Mouse (Mus musculus) embryonic facial prominence, embryonic 12.5 days (tissue): ENCODE measurements around the gene Acaa1a. TPM values are rescaled to one million over a fixed set of nuclear protein-coding genes. Genes with fewer than 3 reads are reported as not detected.

Experiments
- ATAC-seq: fragments of 200-750 bp; cut with Nextera tagmentation; 2 replicates; pipeline ENCODE4 v1.8.0; 2017; ENCODE audit not compliant: insufficient number of reproducible peaks, insufficient read depth, low FRiP score, low TSS enrichment
- H3K27ac ChIP-seq: fragments of 300-500 bp; sonication (generic); 2 replicates; pipeline ENCODE4 v1.5.1; 2016; ENCODE audit warnings: mild to moderate bottlenecking
- H3K27me3 ChIP-seq: fragments of 300-500 bp; sonication (generic); 2 replicates; pipeline ENCODE4 v1.6.1; 2016; ENCODE audit warnings: mild to moderate bottlenecking, moderate library complexity
- H3K36me3 ChIP-seq: fragments of 300-500 bp; sonication (generic); 2 replicates; pipeline ENCODE4 v1.6.1; 2016; ENCODE audit warnings: mild to moderate bottlenecking
- H3K4me1 ChIP-seq: fragments of 300-500 bp; sonication (generic); 2 replicates; pipeline ENCODE4 v1.6.1; 2016
- H3K4me2 ChIP-seq: fragments of 300-500 bp; sonication (generic); replicated peaks from 2 replicates; pipeline ENCODE4 v1.6.1; 2016; ENCODE audit warnings: mild to moderate bottlenecking, moderate library complexity
- H3K4me3 ChIP-seq: fragments of 300-500 bp; sonication (generic); 2 replicates; pipeline ENCODE4 v1.5.1; 2016; ENCODE audit warnings: mild to moderate bottlenecking
- H3K9ac ChIP-seq: fragments of 300-500 bp; sonication (generic); 2 replicates; pipeline ENCODE4 v1.6.1; 2016; ENCODE audit warnings: mild to moderate bottlenecking, moderate library complexity
- H3K9me3 ChIP-seq: fragments of 300-500 bp; sonication (generic); 2 replicates; pipeline ENCODE4 v1.6.1; 2016; ENCODE audit warnings: mild to moderate bottlenecking, moderate library complexity
- WGBS: fragments of 180-500 bp; shearing (Covaris S2); methylation state at CpG from one replicate; pipeline ENCODE4 v1.1.7; 2016; 5-methylcytosine and 5-hydroxymethylcytosine counted together
- polyA plus RNA-seq: library from polyadenylated mRNA; unstranded; fragments of >200 nt; fragmentation: Nextera tagmentation; extraction: Ambion mirVana; gene quantifications from 2 replicates; pipeline ENCODE4 v1.2.1, GENCODE M21; 2016

Acaa1a gene
- polyA plus RNA-seq, 1 experiment from 2014 or later, result 93.7 TPM

DNA sequence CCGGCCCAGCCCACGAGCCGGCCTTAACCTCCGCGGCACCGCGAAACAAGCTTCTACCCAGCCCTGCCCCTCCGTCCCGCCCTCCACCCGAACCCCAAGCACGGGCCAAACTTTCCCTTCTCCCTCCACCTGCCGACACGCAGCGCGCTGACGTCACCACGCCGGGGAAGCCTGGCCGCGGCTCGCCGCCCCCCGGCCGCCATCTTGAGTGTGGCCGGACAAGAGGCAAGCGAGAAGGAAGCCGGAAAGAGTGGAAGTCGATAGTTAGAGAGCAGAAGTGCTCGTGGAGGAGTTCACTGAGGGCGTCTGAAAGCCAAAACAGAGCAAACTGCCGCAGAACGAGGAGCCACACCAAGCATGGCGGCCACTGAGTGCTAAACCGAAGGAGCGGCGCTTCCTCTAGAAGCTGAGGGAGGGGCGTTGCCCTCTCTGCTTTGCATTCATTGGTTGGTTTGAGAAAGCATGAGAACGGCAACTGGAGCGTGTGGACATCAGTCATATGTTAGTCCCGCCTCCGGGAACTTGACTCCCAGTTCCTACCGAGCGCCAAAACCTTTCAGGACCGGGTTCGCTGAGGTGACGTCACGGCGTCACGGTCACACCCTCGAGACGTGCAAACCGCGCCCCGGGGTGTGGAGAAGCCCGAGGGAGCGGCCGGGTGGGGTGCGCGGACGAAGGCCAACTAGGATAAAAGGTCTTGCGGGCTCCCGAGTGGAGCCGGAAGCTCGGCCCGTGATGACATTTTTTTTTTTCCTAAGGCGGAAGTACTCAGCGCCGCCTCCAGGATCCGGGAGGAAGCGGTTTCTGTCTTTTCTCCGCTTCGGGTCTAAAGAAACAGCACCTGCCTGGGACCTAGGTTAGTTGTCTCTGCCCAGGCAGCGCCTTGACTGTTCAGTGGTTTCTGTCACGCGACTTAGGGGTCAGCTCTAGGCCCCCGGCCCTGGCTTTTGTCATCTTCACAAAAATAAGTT lies 16.9 kb upstream of the Acaa1a start, which contains the start of gene Oxsr1:
TSS of gene Oxsr1 (minus strand) at position 139 of the 971 bp plus-strand sequence.
- H3K9ac ChIP-seq, result peak within 1 kb of the TSS; percentile 83
- under 1% methylated on average over 72 of the region's 76 CpGs for WGBS

DNA sequence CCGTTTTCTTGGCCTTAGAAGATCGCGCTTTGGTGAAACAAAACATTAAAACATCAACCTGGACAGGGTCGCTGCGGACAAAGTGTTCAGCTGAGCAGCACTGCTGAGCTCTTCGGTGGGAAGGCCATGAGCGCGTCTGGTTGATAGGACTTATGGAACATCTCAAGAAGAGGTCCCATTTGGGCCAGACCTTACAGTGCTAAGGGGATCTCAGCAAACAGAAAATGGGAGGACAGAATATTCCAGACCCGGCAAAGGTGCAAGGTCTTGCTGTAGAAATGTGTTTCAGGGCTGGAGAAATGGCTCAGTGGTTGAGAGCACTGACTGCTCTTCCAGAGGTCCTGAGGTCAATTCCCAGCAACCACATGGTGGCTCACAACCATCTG lies 16.2 kb upstream of the Acaa1a start:
- Histone ChIP-seq H3K4me3 (peak overlapping the region; percentile 93), H3K27me3 (no peaks in the 10 kb centered on the region), H3K9ac (peak overlapping the region; percentile 50; the same call in 1 of the 2 replicates), H3K36me3 (no peaks in the 10 kb centered on the region), H3K27ac (peak overlapping the region; percentile 84), H3K4me1 (peaks cover 8% of the 10 kb centered on the region; the same call in 1 of the 2 replicates), H3K4me2 (peak overlapping the region; percentile 81), H3K9me3 (no peaks in the 10 kb centered on the region)
- ATAC-seq, result no peak
- 8% methylated on average over 9 of the region's 9 CpGs for WGBS

More for the DNA sequence above, 16.9 kb upstream of the Acaa1a start, which contains the start of gene Oxsr1:
- Histone ChIP-seq H3K4me3 (peak within 1 kb of the TSS; percentile 93), H3K9me3 (no peaks in the 10 kb centered on the region), H3K27me3 (no peaks in the 10 kb centered on the region), H3K4me2 (peak within 1 kb of the TSS; percentile 84), H3K27ac (peak within 1 kb of the TSS; percentile 84), H3K36me3 (no peaks in the 10 kb centered on the region), H3K4me1 (peaks cover 8% of the 10 kb centered on the region; the same call in 1 of the 2 replicates)
- peak; percentile 95 for ATAC-seq

DNA sequence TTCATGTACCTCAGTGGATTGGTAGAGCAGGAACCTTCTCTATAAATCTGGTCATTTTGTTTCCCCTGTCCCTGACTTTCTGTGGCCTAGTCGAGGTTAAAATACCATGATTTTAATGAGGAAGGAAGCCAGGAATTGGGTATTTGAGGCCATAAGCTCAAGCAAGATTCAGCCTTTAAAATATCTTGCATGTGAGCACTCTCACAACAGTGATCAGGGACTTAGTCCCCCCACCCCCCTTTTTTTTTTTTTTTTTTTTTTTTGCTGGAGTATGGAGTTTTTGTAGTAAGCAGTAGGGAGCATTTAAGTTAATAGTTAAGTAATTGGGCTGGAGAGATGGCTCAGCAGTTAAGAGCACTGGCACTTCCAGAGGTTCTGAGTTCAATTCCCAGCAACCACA lies 15.3 kb upstream of the Acaa1a start:
- WGBS, result 89% methylated on average over 1 of the region's 1 CpGs
- H3K4me3 ChIP-seq, result no peak overlapping the region
- no peaks in the 10 kb centered on the region for H3K36me3 ChIP-seq
- no peak for ATAC-seq
- peaks cover 8% of the 10 kb centered on the region; the same call in 1 of the 2 replicates for H3K4me1 ChIP-seq
- H3K4me2 ChIP-seq, result no peak overlapping the region
- no peak overlapping the region for H3K9ac ChIP-seq
- no peaks in the 10 kb centered on the region for H3K9me3 ChIP-seq
- H3K27ac ChIP-seq, result no peak overlapping the region
- H3K27me3 ChIP-seq, result no peaks in the 10 kb centered on the region

DNA sequence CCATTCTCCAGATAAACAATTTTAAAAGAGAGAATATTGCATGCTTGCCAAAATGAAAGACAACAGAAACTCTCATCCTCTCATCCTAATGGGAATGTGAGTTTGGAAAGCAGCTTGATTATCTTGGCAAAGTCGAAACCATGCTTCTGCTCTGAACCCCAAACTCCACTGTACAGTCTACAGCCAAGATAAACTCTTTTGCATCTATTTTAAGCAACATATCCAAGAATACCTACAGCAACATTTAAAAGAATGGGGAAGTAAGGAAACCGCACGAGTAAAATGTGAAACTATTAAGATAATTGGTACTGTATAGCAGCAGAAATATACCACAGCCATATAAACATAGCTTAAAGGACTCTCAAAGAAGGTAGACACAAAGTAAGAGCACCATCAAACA lies 11.0 kb upstream of the Acaa1a start:
- no peaks in the 10 kb centered on the region for H3K27me3 ChIP-seq
- H3K4me3 ChIP-seq, result no peak overlapping the region
- H3K36me3 ChIP-seq, result no peaks in the 10 kb centered on the region
- no peaks in the 10 kb centered on the region for H3K9me3 ChIP-seq
- H3K9ac ChIP-seq, result no peak overlapping the region
- H3K4me2 ChIP-seq, result no peak overlapping the region
- no peak overlapping the region for H3K27ac ChIP-seq
- no peaks in the 10 kb centered on the region for H3K4me1 ChIP-seq
- no peak for ATAC-seq
- 82% methylated on average over 3 of the region's 3 CpGs for WGBS

DNA sequence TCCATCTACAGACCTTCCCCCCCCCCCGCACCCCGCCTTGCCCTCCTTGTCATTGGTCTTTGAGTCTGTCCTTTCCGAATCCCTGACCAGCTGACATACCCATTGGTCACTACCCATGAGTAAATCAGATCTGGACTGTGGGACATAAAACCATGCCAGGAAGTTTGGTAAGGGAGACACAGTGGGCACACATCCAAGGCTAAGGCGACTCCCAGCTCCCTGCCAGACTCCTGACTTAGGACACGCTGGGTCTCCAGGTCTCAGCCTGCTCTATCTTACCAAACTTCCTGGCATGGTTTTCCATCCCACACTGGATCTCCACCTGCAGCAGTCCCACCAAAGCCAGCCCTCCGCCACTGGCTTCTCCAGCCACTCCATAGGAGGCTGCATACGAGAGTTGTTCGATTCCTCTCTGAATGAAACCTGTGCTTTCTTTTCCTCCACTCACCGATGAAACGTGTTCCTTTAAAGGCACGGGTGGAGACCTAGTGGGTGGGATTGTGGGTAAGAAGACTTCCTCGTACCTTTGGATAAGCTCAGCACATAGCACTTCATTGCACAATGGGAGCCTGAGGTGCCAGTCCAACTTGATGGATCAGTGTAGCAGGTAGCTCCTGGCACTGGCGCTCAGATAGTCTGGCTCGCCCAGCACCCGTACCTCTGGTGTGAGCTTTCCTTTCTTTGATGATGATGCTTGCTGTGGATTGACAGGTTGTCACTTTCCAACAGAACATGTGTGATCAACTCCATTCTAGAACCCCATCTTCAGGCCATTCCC lies 9.1 kb upstream of the Acaa1a start:
- H3K36me3 ChIP-seq, result no peaks in the 10 kb centered on the region
- no peak overlapping the region for H3K4me3 ChIP-seq
- ATAC-seq, result no peak
- no peak overlapping the region for H3K4me2 ChIP-seq
- H3K9ac ChIP-seq, result no peak overlapping the region
- H3K27me3 ChIP-seq, result no peaks in the 10 kb centered on the region
- H3K27ac ChIP-seq, result no peak overlapping the region
- 88% methylated on average over 15 of the region's 15 CpGs for WGBS
- H3K9me3 ChIP-seq, result no peaks in the 10 kb centered on the region
- H3K4me1 ChIP-seq, result no peaks in the 10 kb centered on the region

DNA sequence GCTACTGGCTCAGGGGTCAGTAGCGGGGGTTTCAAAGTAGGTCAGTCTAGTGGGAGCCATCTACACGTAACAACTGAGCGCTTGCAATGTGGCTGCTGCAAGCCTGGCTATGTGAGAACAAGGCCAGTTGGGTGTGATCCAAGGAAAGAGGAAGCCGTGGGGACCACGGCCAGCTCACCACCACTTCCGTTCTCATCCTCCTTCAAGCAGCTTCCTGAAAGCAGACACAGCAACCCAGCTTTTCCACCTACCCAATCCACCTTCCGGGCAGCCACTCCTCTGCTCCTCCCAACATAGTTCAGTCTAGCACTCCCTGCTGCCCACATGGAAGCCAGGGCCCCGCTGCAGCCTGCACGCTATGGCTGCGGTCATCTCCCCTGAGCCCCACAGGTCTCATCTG lies 5.2 kb upstream of the Acaa1a start:
- Histone ChIP-seq H3K4me3 (no peak overlapping the region), H3K9ac (no peak overlapping the region), H3K4me2 (no peak overlapping the region), H3K27ac (no peak overlapping the region), H3K36me3 (no peaks in the 10 kb centered on the region), H3K27me3 (peaks cover 5% of the 10 kb centered on the region; the same call in 1 of the 2 replicates), H3K9me3 (no peaks in the 10 kb centered on the region), H3K4me1 (0 out of 2 replicates have a peak, but pooled peaks cover 4% of the 10 kb centered on the region)
- ATAC-seq, result no peak
- 62% methylated on average over 10 of the region's 10 CpGs for WGBS

DNA sequence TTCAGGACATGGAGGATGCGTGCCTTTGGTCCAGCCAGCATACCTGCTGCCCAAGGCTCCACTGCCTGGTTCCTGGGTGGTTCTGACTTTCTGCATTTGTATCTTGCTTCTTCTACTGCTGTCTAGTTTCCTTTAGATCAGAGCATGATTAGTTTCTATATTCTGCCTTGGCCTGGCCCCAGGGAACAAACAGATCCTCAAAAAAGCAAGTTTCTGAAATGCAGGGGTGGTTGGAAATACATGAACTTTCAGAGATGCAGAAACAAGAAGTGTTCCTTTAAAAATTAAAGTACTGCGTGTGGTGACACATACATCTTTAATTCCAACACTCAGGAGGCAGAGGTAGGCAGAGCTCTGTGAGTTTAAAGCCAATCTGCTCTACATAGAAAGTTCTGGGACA lies 4.6 kb upstream of the Acaa1a start:
- Histone ChIP-seq H3K36me3 (no peaks in the 10 kb centered on the region), H3K27me3 (peaks cover 5% of the 10 kb centered on the region; the same call in 1 of the 2 replicates), H3K4me1 (0 out of 2 replicates have a peak, but pooled peaks cover 6% of the 10 kb centered on the region), H3K4me2 (no peak overlapping the region), H3K9ac (no peak overlapping the region), H3K9me3 (no peaks in the 10 kb centered on the region), H3K4me3 (no peak overlapping the region), H3K27ac (no peak overlapping the region)
- WGBS, result 86% methylated on average over 2 of the region's 2 CpGs
- no peak for ATAC-seq

DNA sequence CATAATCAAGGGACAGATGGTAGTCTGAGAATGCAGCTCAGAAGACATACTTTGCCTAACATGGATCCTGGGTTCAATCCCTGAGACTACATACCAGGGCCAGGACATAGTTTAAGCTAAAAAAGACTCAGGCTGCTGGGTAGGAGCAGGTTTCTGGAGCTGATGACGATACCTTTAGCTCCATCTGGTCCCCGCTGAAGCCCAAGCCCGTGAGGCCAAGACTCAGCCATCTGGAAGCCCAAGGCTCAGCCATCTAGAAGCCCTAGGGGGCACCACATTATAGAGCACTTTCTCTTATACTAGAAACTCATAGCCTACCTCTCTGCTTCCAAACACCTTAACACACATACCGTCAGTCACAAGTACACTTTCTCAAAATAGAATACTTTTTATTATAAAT lies 3.9 kb upstream of the Acaa1a start:
- Histone ChIP-seq H3K4me2 (no peak overlapping the region), H3K27ac (no peak overlapping the region), H3K4me3 (no peak overlapping the region), H3K9ac (no peak overlapping the region), H3K36me3 (no peaks in the 10 kb centered on the region), H3K9me3 (no peaks in the 10 kb centered on the region), H3K27me3 (peaks cover 5% of the 10 kb centered on the region; the same call in 1 of the 2 replicates), H3K4me1 (peaks cover 11% of the 10 kb centered on the region; the same call in 1 of the 2 replicates)
- ATAC-seq, result no peak
- 83% methylated on average over 4 of the region's 4 CpGs for WGBS

DNA sequence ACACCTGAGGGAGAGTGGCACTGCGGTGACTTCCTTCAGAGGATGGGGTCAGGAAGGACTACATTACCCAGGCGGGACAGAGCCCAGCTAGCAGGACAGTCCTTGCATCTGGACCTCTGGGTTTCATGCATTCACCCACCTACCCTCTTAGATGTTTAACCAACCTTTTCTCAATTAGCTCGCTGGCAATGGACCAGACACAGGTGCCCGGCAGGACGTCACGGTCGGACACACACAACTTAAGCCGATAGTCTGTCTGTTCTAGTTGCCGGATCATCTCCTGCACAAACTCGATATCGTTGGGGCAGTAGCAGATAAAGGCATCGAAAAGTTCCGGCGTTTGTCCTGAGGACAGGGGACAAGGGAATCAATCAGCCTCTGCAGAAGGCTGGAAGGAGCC lies 1.6 kb upstream of the Acaa1a start:
- no peak for ATAC-seq
- Histone ChIP-seq H3K4me2 (no peak overlapping the region), H3K9me3 (no peaks in the 10 kb centered on the region), H3K9ac (no peak overlapping the region), H3K36me3 (no peaks in the 10 kb centered on the region), H3K27me3 (peaks cover 5% of the 10 kb centered on the region; the same call in 1 of the 2 replicates), H3K4me1 (peaks cover 20% of the 10 kb centered on the region), H3K27ac (no peak overlapping the region), H3K4me3 (no peak overlapping the region)
- 91% methylated on average over 14 of the region's 14 CpGs for WGBS

DNA sequence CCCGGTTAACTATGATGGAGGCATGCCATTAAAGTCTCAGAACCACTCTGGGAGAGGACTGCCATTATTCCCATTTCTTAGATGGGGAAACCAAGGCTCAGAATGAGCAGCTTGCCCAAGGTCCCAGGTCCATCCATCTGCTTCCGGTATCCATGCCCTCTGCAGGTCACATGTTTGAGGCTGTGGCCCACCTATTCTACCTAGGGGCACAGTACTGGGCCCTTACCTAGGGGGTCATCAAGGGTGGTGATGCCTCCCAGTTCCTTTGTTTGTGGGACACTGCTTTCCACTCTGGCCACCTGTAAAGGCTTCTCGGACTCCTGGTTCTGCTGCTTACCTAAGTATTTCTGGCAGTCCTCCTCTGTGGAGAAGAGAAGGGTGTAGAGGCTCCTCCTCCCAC lies 1.1 kb upstream of the Acaa1a start:
- no peaks in the 10 kb centered on the region for H3K9me3 ChIP-seq
- no peak overlapping the region for H3K4me2 ChIP-seq
- no peak for ATAC-seq
- H3K9ac ChIP-seq, result no peak overlapping the region
- peaks cover 5% of the 10 kb centered on the region; the same call in 1 of the 2 replicates for H3K27me3 ChIP-seq
- peaks cover 20% of the 10 kb centered on the region for H3K4me1 ChIP-seq
- no peak overlapping the region for H3K4me3 ChIP-seq
- H3K27ac ChIP-seq, result no peak overlapping the region
- H3K36me3 ChIP-seq, result peaks cover 2% of the 10 kb centered on the region; the same call in 1 of the 2 replicates
- 85% methylated on average over 3 of the region's 3 CpGs for WGBS

DNA sequence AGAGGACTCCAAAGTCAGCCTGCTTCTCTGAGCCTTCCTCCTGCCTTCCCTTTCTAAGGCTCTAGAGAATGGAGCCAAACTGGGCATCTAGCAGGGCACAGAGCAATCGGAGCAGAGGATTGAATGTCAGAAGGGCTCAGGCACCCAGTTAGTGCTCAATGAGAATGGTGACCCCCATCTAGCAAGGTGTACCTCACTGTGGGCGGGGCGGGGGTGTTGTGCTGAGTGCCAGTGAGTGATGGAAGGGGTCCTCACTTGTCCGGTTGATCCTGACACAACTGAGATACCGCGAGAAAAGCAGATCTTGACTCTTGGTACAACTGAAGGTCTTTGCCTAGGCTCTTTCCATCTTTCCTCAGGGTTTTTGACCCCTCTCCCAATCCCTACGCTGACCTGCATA lies 370 bp upstream of the Acaa1a start:
- peaks cover 20% of the 10 kb centered on the region for H3K4me1 ChIP-seq
- 50% methylated on average over 7 of the region's 7 CpGs for WGBS
- no peak overlapping the region for H3K27ac ChIP-seq
- peak overlapping the region; percentile 71 for H3K4me2 ChIP-seq
- H3K27me3 ChIP-seq, result peaks cover 5% of the 10 kb centered on the region; the same call in 1 of the 2 replicates
- no peaks in the 10 kb centered on the region for H3K9me3 ChIP-seq
- H3K36me3 ChIP-seq, result peaks cover 10% of the 10 kb centered on the region
- peak overlapping the region; percentile 88 for H3K4me3 ChIP-seq
- no peak for ATAC-seq
- H3K9ac ChIP-seq, result peak overlapping the region; percentile 57
